Mouse (Mus musculus): ENCODE results near the gene Haus8. TPM values are rescaled to one million over a fixed set of nuclear protein-coding genes. Genes with fewer than 3 reads are reported as not detected.
"Not testable (repeated sequence)": the region's sequence is repeated elsewhere in the genome, so short reads cannot be mapped to it uniquely, and the experiment has no call there.

Haus8 gene
- 1 to 10 TPM; 7.0 to 9.4 TPM for total RNA-seq (2021)
- long read RNA-seq, experiment 1, partial matches to known transcripts = 0 of 6 reads
- long read RNA-seq, experiment 1, other reads (novel, unspliced or antisense) = 1 of 6 reads
- long read RNA-seq, experiment 2, partial matches to known transcripts = 1 of 13 reads
- long read RNA-seq, experiment 2, other reads (novel, unspliced or antisense) = 8 of 13 reads

DNA sequence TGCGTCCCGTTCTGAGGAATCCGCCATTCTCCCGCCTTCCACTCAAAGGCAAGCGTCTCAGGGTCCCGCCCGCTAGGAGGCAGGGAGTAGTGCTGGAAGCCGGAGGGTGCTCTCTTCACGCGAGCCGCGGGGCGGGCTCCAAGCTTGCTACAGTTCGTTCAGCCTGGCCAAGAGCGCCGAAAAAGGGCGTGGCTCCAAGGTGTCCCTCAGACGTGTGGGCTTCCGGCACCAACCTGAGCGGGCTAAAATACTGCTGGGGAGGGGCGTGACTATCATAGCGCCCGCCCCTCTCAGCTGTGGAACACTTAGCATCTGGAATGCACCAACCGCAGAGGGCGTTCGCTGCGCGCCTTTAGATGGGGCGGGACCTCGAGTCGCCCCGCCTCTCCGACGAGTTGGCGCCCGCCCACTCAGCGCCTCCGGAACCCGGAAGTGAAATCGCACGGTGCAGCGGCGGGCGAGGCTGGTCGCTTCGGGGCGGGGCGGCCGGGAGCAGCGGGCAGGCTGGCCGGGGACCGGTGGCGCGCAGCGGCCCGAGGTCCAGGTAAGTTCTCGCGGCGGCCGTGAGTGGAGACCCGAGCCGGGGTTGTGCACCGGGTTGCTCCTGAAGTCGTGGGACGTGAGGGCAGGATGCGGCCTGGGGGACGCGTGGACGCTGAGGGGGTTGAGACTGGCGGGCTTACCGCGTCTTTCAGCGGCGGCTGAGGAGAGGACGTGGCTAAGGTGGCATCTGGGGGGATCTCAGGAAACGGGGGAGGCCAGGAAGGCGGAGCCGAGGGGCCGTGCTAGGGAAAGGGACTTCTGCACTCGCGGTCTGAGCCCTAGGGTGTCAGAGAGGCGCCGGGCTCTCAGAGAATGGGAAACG, at the start of gene Haus8, which contains the start of gene Myo9b:
Gene Haus8, minus strand, starts transcription at position 649 of the 865 bp plus-strand sequence.
Gene Myo9b, plus strand, starts transcription at position 429 of the 865 bp plus-strand sequence.
- peak; percentile 94 to 95 for DNase-seq (ENCODE audit: low spot score in 2 of 2)
- Histone ChIP-seq H3K27ac (peak within 1 kb of the TSS; percentile 82), H3K4me3 (peak within 1 kb of the TSS; percentile 94)
- peak; percentile 77 for TF ChIP-seq CTCF (conservative IDR thresholded peaks at IDR 0.05)

- not testable (repeated sequence) for DNase-seq (ENCODE audit: low spot score in 2 of 2); H3K27ac ChIP-seq; H3K4me3 ChIP-seq
Observed at GRCm38 (mm10) chr8:71319760-71320159, 47.0 kb upstream of the Haus8 start.

- H3K4me3 ChIP-seq; H3K27ac ChIP-seq; DNase-seq (ENCODE audit: low spot score in 2 of 2): not testable (repeated sequence)
Observed at GRCm38 (mm10) chr8:71318610-71319009, 45.9 kb upstream of the Haus8 start.

- Histone ChIP-seq H3K4me3 (no peak overlapping the region), H3K27ac (0 out of 2 replicates have a peak overlapping the region, but pooled peaks have one; percentile 23)
- TF ChIP-seq CTCF (conservative IDR thresholded peaks at IDR 0.05) = no peak
- no peak for DNase-seq (ENCODE audit: low spot score in 2 of 2)
Observed at GRCm38 (mm10) chr8:71316486-71317031, 43.8 kb upstream of the Haus8 start.

GRCm38 (mm10) chr8:71315972-71316371, 43.2 kb upstream of the Haus8 start:
- 0 out of 2 replicates have a peak overlapping the region, but pooled peaks have one; percentile 23 for H3K27ac ChIP-seq
- H3K4me3 ChIP-seq = no peak overlapping the region
- no peak for TF ChIP-seq CTCF (conservative IDR thresholded peaks at IDR 0.05)
- DNase-seq (ENCODE audit: low spot score in 2 of 2) = no peak

- Histone ChIP-seq H3K27ac (no peak overlapping the region), H3K4me3 (no peak overlapping the region)
- no peak for TF ChIP-seq CTCF (conservative IDR thresholded peaks at IDR 0.05)
- DNase-seq (ENCODE audit: low spot score in 2 of 2) = no peak
Observed at GRCm38 (mm10) chr8:71313951-71314350, 41.2 kb upstream of the Haus8 start.

- DNase-seq (ENCODE audit: low spot score in 2 of 2) = no peak
- H3K27ac ChIP-seq = peak overlapping the region; percentile 36; the same call in 1 of the 2 replicates
- no peak overlapping the region for H3K4me3 ChIP-seq
- no peak for TF ChIP-seq CTCF (conservative IDR thresholded peaks at IDR 0.05)
Observed at GRCm38 (mm10) chr8:71312700-71313099, 40.0 kb upstream of the Haus8 start.

DNA sequence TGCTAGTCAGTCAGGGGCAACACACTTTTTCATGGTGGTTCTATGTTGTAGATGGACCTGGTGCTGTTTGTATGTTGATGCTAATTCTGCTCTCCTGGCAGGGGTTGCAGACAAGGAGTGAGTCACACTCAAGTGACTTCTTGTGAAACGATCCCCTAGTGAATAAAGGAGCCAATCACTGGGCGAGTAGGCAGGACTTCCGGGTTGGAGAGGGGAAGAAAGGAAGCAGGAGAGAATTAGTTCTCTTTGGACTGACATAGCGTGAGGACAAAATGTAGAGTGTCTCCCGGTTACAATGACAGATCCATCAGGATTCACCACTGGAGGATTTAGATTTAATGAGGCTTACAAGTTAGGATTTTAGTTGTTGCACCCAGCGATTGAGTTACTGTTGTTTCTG, 37.7 kb upstream of the Haus8 start:
- no peak for TF ChIP-seq CTCF (conservative IDR thresholded peaks at IDR 0.05)
- no peak overlapping the region for H3K4me3 ChIP-seq
- no peak overlapping the region for H3K27ac ChIP-seq
- no peak for DNase-seq (ENCODE audit: low spot score in 2 of 2)

DNA sequence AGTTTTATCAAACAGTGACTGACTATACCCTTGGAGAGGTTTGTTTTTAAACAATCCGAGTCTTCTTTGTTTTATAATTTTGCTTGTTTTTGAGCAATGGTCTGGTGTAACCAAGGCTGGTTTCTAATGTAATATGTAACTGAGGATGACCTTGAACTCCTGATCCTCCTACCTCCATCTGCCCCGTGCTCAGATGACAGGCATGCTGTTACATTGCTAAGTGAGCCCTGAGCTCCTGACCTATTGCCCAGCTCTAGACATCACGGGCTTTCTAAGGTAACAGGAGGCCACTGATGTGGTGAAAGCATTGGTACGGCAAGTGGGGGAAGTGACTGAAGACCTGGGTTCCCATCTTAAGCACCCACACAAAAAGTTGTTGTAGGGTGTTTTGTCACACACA, 35.2 kb upstream of the Haus8 start:
- H3K27ac ChIP-seq = no peak overlapping the region
- no peak for TF ChIP-seq CTCF (conservative IDR thresholded peaks at IDR 0.05)
- no peak overlapping the region for H3K4me3 ChIP-seq
- no peak for DNase-seq (ENCODE audit: low spot score in 2 of 2)

GRCm38 (mm10) chr8:71307371-71307770, 34.6 kb upstream of the Haus8 start:
- TF ChIP-seq CTCF (conservative IDR thresholded peaks at IDR 0.05) = no peak
- H3K27ac ChIP-seq = no peak overlapping the region
- H3K4me3 ChIP-seq = no peak overlapping the region
- DNase-seq (ENCODE audit: low spot score in 2 of 2) = no peak

DNA sequence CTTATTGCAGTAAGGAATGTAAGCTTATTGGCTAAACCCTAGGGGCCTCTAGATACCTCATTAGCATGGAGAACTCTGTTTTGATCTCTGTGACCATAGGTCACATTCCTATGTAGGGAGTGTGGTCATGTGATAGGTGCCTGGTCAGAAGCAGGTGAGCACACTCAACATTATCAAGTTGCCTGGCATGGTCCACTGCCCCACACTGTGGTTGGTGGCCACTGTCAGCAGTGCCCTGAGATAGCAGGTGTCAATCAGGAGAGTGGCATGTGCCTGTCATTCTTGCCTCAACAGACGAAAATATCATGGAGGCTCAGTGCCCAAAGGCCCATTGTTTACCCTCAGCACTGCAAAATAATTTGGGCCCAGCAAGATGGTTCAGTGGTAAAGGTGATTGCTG, 33.3 kb upstream of the Haus8 start:
- Histone ChIP-seq H3K4me3 (no peak overlapping the region), H3K27ac (no peak overlapping the region)
- TF ChIP-seq CTCF (conservative IDR thresholded peaks at IDR 0.05) = no peak
- DNase-seq (ENCODE audit: low spot score in 2 of 2) = no peak

- Histone ChIP-seq H3K4me3 (no peak overlapping the region), H3K27ac (no peak overlapping the region)
- no peak for TF ChIP-seq CTCF (conservative IDR thresholded peaks at IDR 0.05)
- no peak for DNase-seq (ENCODE audit: low spot score in 2 of 2)
Observed at GRCm38 (mm10) chr8:71303632-71304031, 30.9 kb upstream of the Haus8 start.

DNA sequence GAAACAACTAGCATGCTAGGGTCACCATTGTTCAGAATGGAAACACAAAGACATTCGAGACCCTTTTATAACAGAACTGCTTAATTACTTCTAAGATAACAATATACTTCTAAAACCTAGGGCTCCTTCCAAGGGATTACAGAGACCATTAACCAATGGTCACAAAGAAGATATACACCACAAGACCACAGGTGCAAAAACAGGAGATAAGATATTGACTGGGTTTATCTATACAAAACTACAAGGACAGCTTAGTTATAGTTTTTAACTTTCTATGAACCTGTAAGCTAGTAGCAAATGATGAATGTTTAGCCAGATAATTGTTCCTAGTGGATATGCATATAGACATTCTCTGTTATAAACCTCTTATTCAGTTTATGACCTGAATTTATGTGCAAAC, 30.1 kb upstream of the Haus8 start:
- no peak for DNase-seq (ENCODE audit: low spot score in 2 of 2)
- Histone ChIP-seq H3K4me3 (no peak overlapping the region), H3K27ac (no peak overlapping the region)
- no peak for TF ChIP-seq CTCF (conservative IDR thresholded peaks at IDR 0.05)
